Mouse (Mus musculus): ENCODE measurements around the gene Mrps31. TPM values are rescaled to one million over a fixed set of nuclear protein-coding genes. Genes with fewer than 3 reads are reported as not detected.

The Mrps31 gene
- polyA plus RNA-seq (2014; fragmentation: Illumina TruSeq; extraction: RNeasy Lipid Tissue Mini Kit (QIAGEN cat#74804); ENCODE audit: low read depth, low replicate concordance): 60.7 TPM

GRCm38 (mm10) chr8:22411282-22411702 is at the start of gene Mrps31:
TSS of gene Mrps31 (plus strand) at chr8:22411361.

GRCm38 (mm10) chr8:22398142-22398951 is 12.8 kb upstream of the Mrps31 start, which contains the start of gene Slc25a15:
TSS of gene Slc25a15 (minus strand) at chr8:22398597.

Other genes with a start within 250 kb of the Mrps31 start
- gene Nek3, start 244.9 kb upstream of the Mrps31 start, polyA plus RNA-seq (2014; fragmentation: Illumina TruSeq; extraction: RNeasy Lipid Tissue Mini Kit (QIAGEN cat#74804); ENCODE audit: low read depth, low replicate concordance): 3.2 TPM
- gene Ckap2, start 225.5 kb upstream of the Mrps31 start, polyA plus RNA-seq (2014; fragmentation: Illumina TruSeq; extraction: RNeasy Lipid Tissue Mini Kit (QIAGEN cat#74804); ENCODE audit: low read depth, low replicate concordance): 0.31 TPM
- 23.3 TPM for gene Vps36, start 218.6 kb upstream of the Mrps31 start, polyA plus RNA-seq (2014; fragmentation: Illumina TruSeq; extraction: RNeasy Lipid Tissue Mini Kit (QIAGEN cat#74804); ENCODE audit: low read depth, low replicate concordance)
- gene Thsd1, start 184.0 kb upstream of the Mrps31 start, polyA plus RNA-seq (2014; fragmentation: Illumina TruSeq; extraction: RNeasy Lipid Tissue Mini Kit (QIAGEN cat#74804); ENCODE audit: low read depth, low replicate concordance): 4.5 TPM
- not detected for gene Tpte, start 127.9 kb upstream of the Mrps31 start, polyA plus RNA-seq (2014; fragmentation: Illumina TruSeq; extraction: RNeasy Lipid Tissue Mini Kit (QIAGEN cat#74804); ENCODE audit: low read depth, low replicate concordance)
- 11.2 TPM for gene Slc25a15, start 12.8 kb upstream of the Mrps31 start, polyA plus RNA-seq (2014; fragmentation: Illumina TruSeq; extraction: RNeasy Lipid Tissue Mini Kit (QIAGEN cat#74804); ENCODE audit: low read depth, low replicate concordance)